Mouse (Mus musculus) ES-Bruce4 (cell line): ENCODE measurements around the gene Nox1.

Experiments
- CTCF ChIP-seq: IDR thresholded peaks from one replicate; pipeline ENCODE4 v1.8.1; 2011; ENCODE audit warnings: low read depth, low read length
- POLR2A ChIP-seq: IDR thresholded peaks from one replicate; pipeline ENCODE4 v1.8.1; 2011; ENCODE audit warnings: low read length; ENCODE audit not compliant: insufficient read depth

GRCm38 (mm10) chrX:134128549-134128948 lies 93.2 kb downstream of the Nox1 start:
- TF ChIP-seq POLR2A (no peak), CTCF (no peak)
